Mouse (Mus musculus) hindbrain, embryonic 13.5 days (tissue): ENCODE data around the gene Apol10a. TPM values are rescaled to one million over a fixed set of nuclear protein-coding genes. Genes with fewer than 3 reads are reported as not detected.
"Not testable (repeated sequence)": the region's sequence is repeated elsewhere in the genome, so short reads cannot be mapped to it uniquely, and the experiment has no call there.

Experiments used
- ATAC-seq: fragments of 200-750 bp; cut with Nextera tagmentation; 2 replicates; pipeline ENCODE4 v1.8.0; 2017; ENCODE audit warnings: moderate TSS enrichment; ENCODE audit not compliant: low FRiP score
- H3K27ac ChIP-seq: fragments of 300-500 bp; sonication (generic); 2 replicates; pipeline ENCODE4 v1.5.1; 2015; ENCODE audit warnings: inconsistent platforms, mild to moderate bottlenecking, moderate library complexity
- H3K27me3 ChIP-seq: fragments of 300-500 bp; sonication (generic); 2 replicates; pipeline ENCODE4 v1.6.1; 2015; ENCODE audit warnings: mild to moderate bottlenecking, inconsistent platforms
- H3K36me3 ChIP-seq: fragments of 300-500 bp; sonication (generic); 2 replicates; pipeline ENCODE4 v1.6.1; 2015; ENCODE audit warnings: mild to moderate bottlenecking, inconsistent platforms
- H3K4me1 ChIP-seq: fragments of 300-500 bp; sonication (generic); replicated peaks from 2 replicates; pipeline ENCODE4 v1.6.1; 2015; ENCODE audit warnings: inconsistent platforms
- H3K4me2 ChIP-seq: fragments of 300-500 bp; sonication (generic); 2 replicates; pipeline ENCODE4 v1.6.1; 2015; ENCODE audit warnings: inconsistent platforms, mild to moderate bottlenecking, moderate library complexity
- H3K4me3 ChIP-seq: fragments of 300-500 bp; sonication (generic); 2 replicates; pipeline ENCODE4 v1.5.1; 2015; ENCODE audit warnings: mild to moderate bottlenecking, inconsistent platforms
- H3K9ac ChIP-seq: fragments of 300-500 bp; sonication (generic); 2 replicates; pipeline ENCODE4 v1.6.1; 2015; ENCODE audit warnings: mild to moderate bottlenecking, inconsistent platforms
- H3K9me3 ChIP-seq: fragments of 300-500 bp; sonication (generic); 2 replicates; pipeline ENCODE4 v1.6.1; 2016; ENCODE audit warnings: inconsistent platforms
- WGBS: fragments of 180-500 bp; shearing (Covaris S2); methylation state at CpG from one replicate; pipeline ENCODE4 v1.1.7; 2015; 5-methylcytosine and 5-hydroxymethylcytosine counted together
- polyA plus RNA-seq: library from polyadenylated mRNA; unstranded; fragments of >200 nt; fragmentation: Nextera tagmentation; extraction: Ambion mirVana; gene quantifications from 2 replicates; pipeline ENCODE4 v1.2.1, GENCODE M21; 2015

The Apol10a gene
- polyA plus RNA-seq, 1 experiment from 2014 or later = not detected

DNA sequence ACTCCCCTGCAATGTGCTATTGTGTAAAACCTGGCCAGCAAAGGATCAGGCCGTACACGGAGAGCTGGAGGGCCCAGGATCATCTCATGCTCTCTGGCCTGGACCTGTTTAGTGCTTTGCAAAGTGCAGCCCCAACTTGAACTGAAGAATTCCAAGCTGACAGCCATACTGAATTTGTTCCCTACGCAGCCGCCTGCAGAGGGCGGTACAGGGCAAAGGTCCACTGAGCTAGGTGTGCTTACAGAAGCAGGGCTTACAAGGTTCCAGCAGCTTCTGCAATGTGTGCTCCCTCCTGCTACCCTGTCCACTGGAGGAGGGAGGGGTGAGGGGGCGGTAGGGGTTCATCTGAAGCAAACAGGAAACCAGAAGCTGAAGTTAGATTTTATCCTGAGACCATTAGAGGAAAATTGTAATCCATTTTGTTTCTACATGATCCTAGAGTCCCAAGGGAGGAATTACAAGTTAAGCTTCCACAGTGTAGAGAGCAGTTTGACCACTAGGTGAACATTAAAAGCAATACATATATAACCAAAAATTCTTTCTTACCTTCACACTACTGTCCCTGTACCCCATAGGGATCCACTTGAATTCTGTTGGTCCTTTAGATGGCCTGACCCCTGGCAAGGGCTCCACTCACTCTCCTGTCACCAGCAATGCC is 46.5 kb downstream of the Apol10a start:
- 19% methylated on average over 6 of the region's 6 CpGs for WGBS
- H3K27ac ChIP-seq, H3K9me3 ChIP-seq, ATAC-seq, H3K4me3 ChIP-seq, H3K36me3 ChIP-seq, H3K4me1 ChIP-seq, H3K4me2 ChIP-seq, H3K27me3 ChIP-seq, H3K9ac ChIP-seq: not testable (repeated sequence)

DNA sequence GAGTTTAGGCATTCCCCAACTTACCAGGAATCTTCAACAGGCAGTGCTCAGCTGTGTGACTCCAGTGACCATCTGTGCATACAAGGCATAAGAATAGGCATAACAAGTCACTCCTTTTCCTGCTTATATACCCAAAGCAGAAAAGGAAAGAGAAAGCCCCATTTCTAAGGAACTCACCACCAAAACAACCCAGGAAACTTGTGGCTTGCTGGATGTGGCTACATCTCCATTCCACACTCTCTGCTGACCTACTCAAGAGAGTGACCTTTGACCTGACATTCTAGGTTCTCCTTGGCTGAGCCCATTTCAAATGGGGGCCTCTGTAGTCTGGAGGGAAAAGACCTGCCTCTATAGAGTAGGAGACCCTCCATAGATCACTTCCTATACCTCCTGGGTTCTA is 56.4 kb downstream of the Apol10a start, which contains the start of gene Apol7c:
TSS of gene Apol7c (minus strand) at position 101 of the 400 bp plus-strand sequence.
- no peak for ATAC-seq
- Histone ChIP-seq H3K4me3 (no peak within 1 kb of the TSS), H3K36me3 (no peaks in the 10 kb centered on the region), H3K4me2 (no peak within 1 kb of the TSS), H3K9me3 (no peaks in the 10 kb centered on the region), H3K27me3 (no peaks in the 10 kb centered on the region), H3K4me1 (no peaks in the 10 kb centered on the region), H3K27ac (no peak within 1 kb of the TSS), H3K9ac (no peak within 1 kb of the TSS)

- not testable (repeated sequence) for H3K9ac ChIP-seq, ATAC-seq, H3K4me2 ChIP-seq, H3K4me3 ChIP-seq, H3K36me3 ChIP-seq, H3K27ac ChIP-seq, H3K9me3 ChIP-seq, H3K4me1 ChIP-seq, H3K27me3 ChIP-seq
- 57% methylated on average over 1 of the region's 1 CpGs for WGBS
Measured at GRCm38 (mm10) chr15:77539221-77539620, 62.4 kb downstream of the Apol10a start.

Other genes starting within 250 kb of the Apol10a start
- 158 and 159 TPM in 2 replicates for gene Rbfox2, start 170.0 kb upstream of the Apol10a start, polyA plus RNA-seq
- 0.08 TPM in 1 of 2 replicates, not detected in the other for gene Apol7a, start 77.9 kb upstream of the Apol10a start, polyA plus RNA-seq
- not detected in 2 replicates for gene Apol9a, start 65.9 kb upstream of the Apol10a start, polyA plus RNA-seq
- gene Apol7b, start 29.6 kb upstream of the Apol10a start, polyA plus RNA-seq = not detected in 2 replicates
- not detected in 2 replicates for gene Apol11a, start 31.2 kb downstream of the Apol10a start, polyA plus RNA-seq
- not detected in 2 replicates for gene Apol7c, start 56.3 kb downstream of the Apol10a start, polyA plus RNA-seq
- not detected in 2 replicates for gene 1700025B11Rik, start 84.8 kb downstream of the Apol10a start, polyA plus RNA-seq
- gene Apol10b, start 119.1 kb downstream of the Apol10a start, polyA plus RNA-seq = 0.06 TPM in 1 of 2 replicates, not detected in the other
- not detected in 2 replicates for gene Gm36245, start 122.2 kb downstream of the Apol10a start, polyA plus RNA-seq
- 0.08 TPM in 1 of 2 replicates, not detected in the other for gene Apol11b, start 166.2 kb downstream of the Apol10a start, polyA plus RNA-seq
- gene Apol7e, start 221.8 kb downstream of the Apol10a start, polyA plus RNA-seq = not detected in 2 replicates